Mouse (Mus musculus): ENCODE results near the gene Lyar.

- no peak for TF ChIP-seq CTCF (IDR thresholded peaks at IDR 0.05; ENCODE audit: borderline replicate concordance, insufficient read depth, low read length)
- no peak for TF ChIP-seq POLR2A (IDR thresholded peaks at IDR 0.05; ENCODE audit: low read depth, low read length)
Observed at GRCm38 (mm10) chr5:38259455-38260106, 39.3 kb downstream of the Lyar start.

Data from embryonic fibroblast, embryonic 13.5 days (primary cell).